Mouse (Mus musculus): ENCODE measurements at regions not wholly inside any gene's neighbourhood (a gene's known extent, or its start where the extent isn't known, plus 50 kb on each side); places are given as distances from the start of the nearest gene placed in this dataset.

GRCm38 (mm10) chr8:92133484-92134406 is 223.7 kb upstream of the Irx5 start:
- in situ Hi-C loops (cut with MseI, MboI): no loop called here

GRCm38 (mm10) chr8:92132949-92133348 is 224.5 kb upstream of the Irx5 start:
- in situ Hi-C loops (cut with MseI, MboI): no loop called here

- in situ Hi-C loops (cut with MseI, MboI): no loop called here
Observed at GRCm38 (mm10) chr8:92132526-92132925, 224.9 kb upstream of the Irx5 start.

- in situ Hi-C loops (cut with MseI, MboI): no loop called here
Observed at GRCm38 (mm10) chr8:92130025-92130557, 227.3 kb upstream of the Irx5 start.

- in situ Hi-C loops (cut with MseI, MboI): no loop called here
Observed at GRCm38 (mm10) chr8:92129241-92130015, 228.0 kb upstream of the Irx5 start.

GRCm38 (mm10) chr8:92125631-92126030 is 231.8 kb upstream of the Irx5 start:
- in situ Hi-C loops (cut with MseI, MboI): no loop called here

- in situ Hi-C loops (cut with MseI, MboI): no loop called here
Observed at GRCm38 (mm10) chr8:92121296-92121695, 236.1 kb upstream of the Irx5 start.

- in situ Hi-C loops (cut with MseI, MboI): no loop called here
Observed at GRCm38 (mm10) chr8:92115479-92116267, 241.8 kb upstream of the Irx5 start.

GRCm38 (mm10) chr8:92114311-92115275 is 242.8 kb upstream of the Irx5 start:
- in situ Hi-C loops (cut with MseI, MboI): no loop called here

- in situ Hi-C loops (cut with MseI, MboI): no loop called here
Observed at GRCm38 (mm10) chr8:92113901-92114300, 243.5 kb upstream of the Irx5 start.

GRCm38 (mm10) chr8:92113386-92113785 is 244.0 kb upstream of the Irx5 start:
- in situ Hi-C loops (cut with MseI, MboI): no loop called here

GRCm38 (mm10) chr8:92104561-92104960 is 252.9 kb upstream of the Irx5 start:
- in situ Hi-C loops (cut with MseI, MboI): no loop called here

- in situ Hi-C loops (cut with MseI, MboI): no loop called here
Observed at GRCm38 (mm10) chr8:92102521-92102920, 254.9 kb upstream of the Irx5 start.

- in situ Hi-C loops (cut with MseI, MboI): no loop called here
Observed at GRCm38 (mm10) chr8:92095276-92095675, 262.1 kb upstream of the Irx5 start.

GRCm38 (mm10) chr8:92084124-92084523 is 273.3 kb upstream of the Irx5 start:
- in situ Hi-C loops (cut with MseI, MboI): no loop called here

GRCm38 (mm10) chr8:92081900-92082299 is 275.5 kb upstream of the Irx5 start:
- in situ Hi-C loops (cut with MseI, MboI): no loop called here

GRCm38 (mm10) chr8:92080852-92081251 is 276.6 kb upstream of the Irx5 start:
- in situ Hi-C loops (cut with MseI, MboI): no loop called here

GRCm38 (mm10) chr8:92077611-92078010 is 275.7 kb upstream of the Irx3 start:
- in situ Hi-C loops (cut with MseI, MboI): no loop called here

- in situ Hi-C loops (cut with MseI, MboI): no loop called here
Observed at GRCm38 (mm10) chr8:92072254-92072615, 270.4 kb upstream of the Irx3 start.

Data from mouse trophoblast stem cell (cell line).